Mouse (Mus musculus): ENCODE measurements at regions not wholly inside any gene's neighbourhood (a gene's known extent, or its start where the extent isn't known, plus 50 kb on each side); places are given as distances from the start of the nearest gene placed in this dataset.

DNA sequence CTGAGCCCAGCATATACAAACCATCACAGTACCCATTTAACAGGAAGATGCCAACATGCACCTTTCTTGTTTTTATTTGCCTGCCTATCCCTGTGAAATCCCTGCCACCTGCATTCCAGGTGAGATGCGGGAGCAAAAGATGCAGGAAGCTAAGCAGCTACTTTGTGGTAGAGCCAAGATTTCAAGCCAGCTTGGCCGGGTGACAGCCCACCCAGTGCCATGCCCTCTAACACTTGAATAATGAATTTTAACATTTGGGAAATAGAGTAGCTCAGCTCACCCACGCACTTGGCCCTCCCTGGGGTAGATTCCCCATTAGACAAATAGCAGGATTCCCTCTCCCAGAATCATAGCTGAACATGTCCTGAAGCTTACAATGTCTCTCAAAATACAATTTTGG is 454.7 kb downstream of the Prdm2 start:
- no peak for TF ChIP-seq POLR2A (IDR thresholded peaks at IDR 0.05; ENCODE audit: insufficient read depth, low read length)
- TF ChIP-seq EP300 (IDR thresholded peaks at IDR 0.05; ENCODE audit: insufficient read depth, low read depth, low read length), result no peak
- TF ChIP-seq CTCF (IDR thresholded peaks at IDR 0.05; ENCODE audit: low read depth, low read length), result no peak
